Comparison of ENCODE assay signal across 17 mouse cellular contexts in the genomic region with DNA sequence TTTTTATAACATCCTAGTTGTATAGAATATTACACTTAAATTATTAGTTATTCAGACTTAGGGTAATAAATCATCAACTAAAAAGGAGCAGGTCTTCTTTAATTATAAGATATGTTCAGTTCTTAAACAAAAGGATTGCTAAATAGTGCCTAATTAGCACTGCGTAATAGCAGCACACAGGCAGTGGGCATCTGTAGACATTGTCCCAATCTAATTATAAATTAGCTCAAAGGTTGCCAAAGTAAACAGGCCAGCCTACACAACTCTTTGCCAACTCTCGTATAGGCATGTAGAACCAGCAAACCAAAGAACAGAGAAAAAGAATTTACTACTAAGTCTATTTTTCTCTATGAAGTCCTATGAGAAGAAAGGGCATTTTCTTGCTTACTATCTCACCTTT.
"Had no signal": no experiment of that assay in that cellular context is flagged by ENCODE, and none has a peak within 500 bp of the region (broad histone marks: within the 10 kb centered on the region; RNA-seq: fewer than 3 reads in every experiment).

No protein-coding gene starts in this region.

- ATAC-seq: lung, postnatal 0 days; midbrain, embryonic 15.5 days had no signal

- H3K9me3 ChIP-seq: limb, embryonic 13.5 days; liver, embryonic 15.5 days; megakaryocyte, embryonic 14.5 days; midbrain, embryonic 15.5 days; neural tube, embryonic 12.5 days had no signal

- H3K4me2 ChIP-seq: limb, embryonic 13.5 days; liver, embryonic 11.5 days; liver, embryonic 15.5 days; midbrain, embryonic 11.5 days; midbrain, embryonic 15.5 days; neural tube, embryonic 12.5 days had no signal

- DNase-seq: kidney, adult 8-10 months; kidney, postnatal 36 days; left cerebral cortex, postnatal 4 days; lung, adult 2 months; right cerebral cortex, postnatal 25 days; thymus, postnatal 4 days had no signal

- H3K27me3 ChIP-seq: limb, embryonic 13.5 days; liver, embryonic 15.5 days; megakaryocyte, embryonic 14.5 days; midbrain, embryonic 15.5 days; neural tube, embryonic 12.5 days had no signal

- H3K9ac ChIP-seq: limb, embryonic 13.5 days; liver, embryonic 15.5 days; midbrain, embryonic 15.5 days; neural tube, embryonic 12.5 days had no signal

- H3K4me1 ChIP-seq: limb, embryonic 13.5 days; liver, embryonic 15.5 days; megakaryocyte, embryonic 14.5 days; neural tube, embryonic 12.5 days had no signal

- H3K27ac ChIP-seq: kidney, postnatal 0 days; limb, embryonic 13.5 days; liver, embryonic 15.5 days; macrophage; midbrain, embryonic 15.5 days; neural tube, embryonic 12.5 days; stomach, postnatal 0 days had no signal

- H3K36me3 ChIP-seq: limb, embryonic 13.5 days; liver, embryonic 15.5 days; midbrain, embryonic 15.5 days; neural tube, embryonic 12.5 days had no signal

- H3K4me3 ChIP-seq: limb, embryonic 13.5 days; liver, embryonic 15.5 days; megakaryocyte, embryonic 14.5 days; midbrain, embryonic 15.5 days; neural tube, embryonic 12.5 days had no signal
